Mouse (Mus musculus): ENCODE results near the gene Tigd2. TPM values are rescaled to one million over a fixed set of nuclear protein-coding genes. Genes with fewer than 3 reads are reported as not detected.
"Not testable (repeated sequence)": the region's sequence is repeated elsewhere in the genome, so short reads cannot be mapped to it uniquely, and the experiment has no call there.

Tigd2 gene
- 7.9 and 8.2 TPM in 2 replicates for polyA plus RNA-seq (2015; fragmentation: Nextera tagmentation; extraction: Ambion mirVana)

DNA sequence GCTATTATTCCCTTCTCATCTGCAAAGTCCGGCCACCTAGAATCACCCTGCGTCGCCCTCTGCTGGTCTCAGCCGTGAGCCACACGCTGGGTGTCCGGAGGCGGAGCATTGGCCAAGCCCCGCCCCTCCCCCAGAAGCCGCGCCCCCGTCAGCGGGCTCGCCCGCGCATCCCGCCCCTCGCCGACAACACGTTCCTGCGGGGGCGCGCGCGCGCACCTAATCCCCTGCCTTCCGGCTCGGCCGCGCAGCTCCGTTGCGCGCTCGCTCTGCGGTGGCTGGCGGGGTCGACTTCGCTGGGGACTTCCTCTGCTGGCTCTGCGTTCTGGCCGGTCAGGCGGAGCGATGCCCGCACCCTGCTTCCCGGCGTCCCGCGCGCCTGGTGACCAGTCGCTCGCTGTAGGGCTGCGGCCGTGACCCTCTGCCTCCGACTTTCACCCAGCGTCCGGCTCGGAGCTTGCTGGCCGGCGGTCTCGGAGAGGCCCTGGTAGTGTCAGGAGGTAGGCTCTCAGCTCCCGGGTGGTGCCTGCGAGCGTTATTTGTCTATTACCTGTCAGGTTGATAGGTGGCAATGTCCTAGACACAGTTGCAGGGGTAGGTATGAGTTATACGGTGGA lies at the start of gene Tigd2:
Tigd2 (plus strand) TSS at position 186 of the 614 bp plus-strand sequence.
- Histone ChIP-seq H3K9me3 (no peaks in the 10 kb centered on the region), H3K9ac (replicated peaks) (peak within 1 kb of the TSS; percentile 81), H3K4me3 (peak within 1 kb of the TSS; percentile 91), H3K27me3 (no peaks in the 10 kb centered on the region), H3K36me3 (no peaks in the 10 kb centered on the region), H3K4me1 (peaks cover 9% of the 10 kb centered on the region), H3K4me2 (replicated peaks) (peak within 1 kb of the TSS; percentile 61), H3K27ac (replicated peaks) (peak within 1 kb of the TSS; percentile 70)
- WGBS = under 1% methylated on average over 62 of the region's 62 CpGs
- ATAC-seq (replicated peaks) = peak; percentile 98

DNA sequence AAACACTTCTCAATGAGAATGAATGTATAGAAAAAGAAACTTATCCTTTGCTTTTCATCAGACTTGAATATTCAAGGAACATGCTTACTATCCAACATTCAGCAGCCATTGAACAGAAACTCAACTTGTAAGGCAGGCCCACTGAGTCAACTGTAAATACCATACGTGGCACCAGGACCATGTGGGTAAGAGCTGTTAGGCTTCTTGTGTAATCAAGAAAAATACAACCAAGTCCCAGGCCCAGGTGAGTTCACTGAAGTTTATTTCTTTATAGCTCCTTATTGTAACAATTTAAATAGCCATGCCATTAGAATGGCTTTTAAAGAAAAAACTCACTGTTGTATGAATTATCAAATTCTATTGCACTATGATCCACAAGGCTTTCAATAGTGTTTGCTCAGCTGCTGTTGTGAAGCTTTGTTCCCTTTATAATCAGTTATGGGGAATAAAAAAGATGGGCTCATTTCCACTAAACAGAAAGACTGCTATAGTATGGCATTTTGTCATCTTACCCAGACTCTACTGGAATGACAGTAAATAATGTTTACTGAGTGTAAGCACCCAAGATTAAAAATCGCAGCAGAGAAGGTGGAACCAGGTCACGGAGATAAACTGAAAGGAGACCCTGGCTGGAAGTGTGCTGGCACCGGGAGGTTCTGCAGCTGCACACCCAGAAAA lies 46.7 kb upstream of the Tigd2 start:
- WGBS = 89% methylated on average over 4 of the region's 4 CpGs
- H3K27me3 ChIP-seq = no peaks in the 10 kb centered on the region
- no peaks in the 10 kb centered on the region for H3K9me3 ChIP-seq
- no peak overlapping the region for H3K9ac ChIP-seq (replicated peaks)
- H3K4me1 ChIP-seq = no peaks in the 10 kb centered on the region
- H3K4me2 ChIP-seq (replicated peaks) = no peak overlapping the region
- no peak overlapping the region for H3K4me3 ChIP-seq
- H3K36me3 ChIP-seq = no peaks in the 10 kb centered on the region
- ATAC-seq (replicated peaks) = no peak
- H3K27ac ChIP-seq (replicated peaks) = no peak overlapping the region

DNA sequence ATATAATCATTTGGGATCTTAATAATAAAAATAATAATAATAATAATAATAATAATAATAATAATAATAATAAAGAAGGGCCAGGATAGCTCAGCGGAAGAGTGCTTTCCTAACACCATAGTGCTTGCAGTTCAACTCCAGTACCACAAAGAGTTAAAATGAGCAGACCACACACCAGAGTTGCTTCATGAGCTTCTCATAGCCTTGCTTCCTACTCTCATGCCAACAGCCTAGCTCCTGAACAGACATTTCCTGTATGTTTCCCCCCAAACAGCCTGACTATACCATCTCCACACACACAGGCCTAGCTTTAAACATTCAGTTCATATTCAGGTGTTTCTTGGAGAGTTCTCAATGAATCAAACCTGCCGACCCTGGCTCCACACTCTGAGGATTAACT lies 45.8 kb upstream of the Tigd2 start:
- H3K9ac ChIP-seq (replicated peaks) = no peak overlapping the region
- ATAC-seq (replicated peaks) = no peak
- no peaks in the 10 kb centered on the region for H3K36me3 ChIP-seq
- no peaks in the 10 kb centered on the region for H3K27me3 ChIP-seq
- H3K27ac ChIP-seq (replicated peaks) = no peak overlapping the region
- H3K4me1 ChIP-seq = no peaks in the 10 kb centered on the region
- no peaks in the 10 kb centered on the region for H3K9me3 ChIP-seq
- H3K4me3 ChIP-seq = no peak overlapping the region
- 78% methylated on average over 2 of the region's 2 CpGs for WGBS
- no peak overlapping the region for H3K4me2 ChIP-seq (replicated peaks)

DNA sequence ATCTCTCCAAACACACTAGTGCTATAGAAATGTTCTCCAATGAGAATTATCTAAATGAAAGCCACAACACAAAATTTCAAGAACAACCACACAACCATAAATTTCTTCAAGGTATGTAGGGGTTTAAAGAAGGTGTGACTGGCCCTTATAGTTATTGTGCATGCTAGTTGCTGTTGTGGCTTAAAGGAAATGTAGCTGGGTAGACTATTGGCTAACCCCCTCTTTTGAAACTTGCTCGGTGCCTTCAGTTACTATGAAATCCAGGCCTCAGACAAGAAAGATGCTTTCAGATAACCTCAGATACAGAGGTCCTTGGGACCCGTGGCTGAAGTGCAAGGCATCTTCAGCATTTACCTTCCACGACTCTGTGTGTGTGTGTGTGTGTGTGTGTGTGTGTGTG lies 45.3 kb upstream of the Tigd2 start:
- no peak overlapping the region for H3K4me3 ChIP-seq
- no peaks in the 10 kb centered on the region for H3K27me3 ChIP-seq
- 87% methylated on average over 3 of the region's 3 CpGs for WGBS
- no peak overlapping the region for H3K4me2 ChIP-seq (replicated peaks)
- H3K27ac ChIP-seq (replicated peaks) = no peak overlapping the region
- H3K9me3 ChIP-seq = no peaks in the 10 kb centered on the region
- no peaks in the 10 kb centered on the region for H3K4me1 ChIP-seq
- no peaks in the 10 kb centered on the region for H3K36me3 ChIP-seq
- ATAC-seq (replicated peaks) = no peak
- no peak overlapping the region for H3K9ac ChIP-seq (replicated peaks)

DNA sequence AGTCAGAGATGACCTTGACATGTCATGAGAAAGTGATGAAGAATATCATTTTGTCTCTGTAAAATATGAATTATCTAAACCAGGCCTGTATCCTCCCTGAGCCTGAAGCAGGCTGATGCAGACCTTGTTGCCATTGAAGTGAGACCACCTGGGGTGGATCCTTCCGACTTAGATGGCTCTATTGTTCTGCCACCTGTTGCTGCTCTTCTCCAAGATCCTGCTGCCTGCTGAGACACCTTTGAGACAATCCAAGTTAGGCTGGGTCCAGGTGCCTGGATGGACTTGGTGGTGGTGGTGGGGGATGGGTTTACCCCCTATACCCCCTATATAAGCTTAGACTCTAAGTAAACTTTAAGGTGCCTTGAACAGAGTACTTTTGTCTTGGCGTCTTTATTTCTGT lies 39.7 kb upstream of the Tigd2 start:
- no peaks in the 10 kb centered on the region for H3K4me1 ChIP-seq
- no peak overlapping the region for H3K27ac ChIP-seq (replicated peaks)
- H3K9me3 ChIP-seq = no peaks in the 10 kb centered on the region
- ATAC-seq (replicated peaks) = no peak
- H3K4me3 ChIP-seq = no peak overlapping the region
- H3K36me3 ChIP-seq = no peaks in the 10 kb centered on the region
- WGBS = 22% methylated on average over 2 of the region's 2 CpGs
- no peak overlapping the region for H3K4me2 ChIP-seq (replicated peaks)
- no peaks in the 10 kb centered on the region for H3K27me3 ChIP-seq
- H3K9ac ChIP-seq (replicated peaks) = no peak overlapping the region

DNA sequence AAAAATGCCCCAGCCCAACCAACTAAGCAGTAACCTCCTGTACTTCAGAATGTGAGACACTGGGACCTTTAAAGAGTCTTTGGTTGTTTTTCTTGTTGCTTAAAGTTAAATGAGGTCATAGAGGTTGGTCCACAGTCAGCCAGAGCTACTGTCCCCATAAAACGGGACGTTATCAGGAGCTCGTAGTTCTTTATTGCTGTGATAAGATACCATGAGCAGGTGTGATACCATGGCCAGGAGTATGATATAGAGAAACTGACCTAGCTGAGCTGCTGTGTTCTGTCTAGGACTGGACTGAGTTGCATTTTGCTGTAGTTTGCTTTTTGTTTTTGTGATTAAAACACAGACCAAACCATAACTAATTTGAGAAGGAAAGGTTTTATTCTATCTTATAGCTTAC lies 37.4 kb upstream of the Tigd2 start:
- WGBS = 88% methylated on average over 3 of the region's 3 CpGs
- Histone ChIP-seq H3K36me3 (no peaks in the 10 kb centered on the region), H3K9ac (replicated peaks) (no peak overlapping the region), H3K4me1 (no peaks in the 10 kb centered on the region), H3K27ac (replicated peaks) (no peak overlapping the region), H3K9me3 (no peaks in the 10 kb centered on the region), H3K27me3 (no peaks in the 10 kb centered on the region), H3K4me3 (no peak overlapping the region), H3K4me2 (replicated peaks) (no peak overlapping the region)
- ATAC-seq (replicated peaks) = no peak

DNA sequence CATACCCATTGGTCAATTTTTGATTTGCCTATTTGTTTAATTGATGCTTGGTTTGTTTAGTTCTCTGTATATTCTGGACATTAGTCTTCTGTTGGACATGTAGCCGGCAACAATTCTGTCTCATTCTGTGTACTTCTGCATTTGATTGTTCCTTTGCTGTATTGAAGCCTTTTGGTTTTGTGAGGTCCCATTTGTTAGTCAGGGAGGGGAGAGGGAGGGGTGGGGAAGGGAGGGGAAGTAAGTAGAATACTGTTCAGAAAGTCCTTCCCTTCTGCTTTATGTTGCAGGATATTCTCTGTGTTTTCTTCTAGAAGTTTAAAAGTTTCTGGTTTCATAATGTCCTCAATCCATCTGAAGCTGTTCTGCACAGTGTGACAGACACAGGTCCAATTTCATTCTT lies 34.7 kb upstream of the Tigd2 start:
- Histone ChIP-seq H3K4me2 (replicated peaks) (no peak overlapping the region), H3K9me3 (no peaks in the 10 kb centered on the region), H3K4me3 (no peak overlapping the region), H3K27ac (replicated peaks) (no peak overlapping the region), H3K9ac (replicated peaks) (no peak overlapping the region), H3K27me3 (no peaks in the 10 kb centered on the region), H3K4me1 (no peaks in the 10 kb centered on the region), H3K36me3 (no peaks in the 10 kb centered on the region)
- 40% methylated on average over 1 of the region's 1 CpGs for WGBS
- no peak for ATAC-seq (replicated peaks)

DNA sequence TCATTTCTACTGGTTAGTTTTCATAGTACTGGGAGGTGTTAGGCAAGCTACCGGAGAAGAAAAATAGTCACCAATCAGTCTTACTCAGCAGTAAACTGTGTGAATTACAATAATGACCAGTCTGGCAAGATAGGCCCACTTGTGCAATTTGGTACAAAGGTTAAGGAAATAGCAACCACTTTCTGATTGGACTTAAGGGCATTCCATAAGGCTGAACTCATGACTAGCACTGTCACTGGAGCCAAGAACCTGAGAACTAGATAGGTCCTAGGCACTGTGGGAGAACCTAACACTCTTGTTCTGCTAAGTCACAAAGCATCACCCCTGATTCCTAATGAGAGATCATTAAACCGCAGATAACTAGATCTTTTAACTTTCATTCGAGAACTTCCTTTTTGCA lies 30.6 kb upstream of the Tigd2 start:
- H3K4me2 ChIP-seq (replicated peaks) = no peak overlapping the region
- 93% methylated on average over 3 of the region's 3 CpGs for WGBS
- H3K4me1 ChIP-seq = no peaks in the 10 kb centered on the region
- ATAC-seq (replicated peaks) = no peak
- no peak overlapping the region for H3K27ac ChIP-seq (replicated peaks)
- no peaks in the 10 kb centered on the region for H3K36me3 ChIP-seq
- H3K4me3 ChIP-seq = no peak overlapping the region
- no peak overlapping the region for H3K9ac ChIP-seq (replicated peaks)
- H3K27me3 ChIP-seq = no peaks in the 10 kb centered on the region
- H3K9me3 ChIP-seq = no peaks in the 10 kb centered on the region

DNA sequence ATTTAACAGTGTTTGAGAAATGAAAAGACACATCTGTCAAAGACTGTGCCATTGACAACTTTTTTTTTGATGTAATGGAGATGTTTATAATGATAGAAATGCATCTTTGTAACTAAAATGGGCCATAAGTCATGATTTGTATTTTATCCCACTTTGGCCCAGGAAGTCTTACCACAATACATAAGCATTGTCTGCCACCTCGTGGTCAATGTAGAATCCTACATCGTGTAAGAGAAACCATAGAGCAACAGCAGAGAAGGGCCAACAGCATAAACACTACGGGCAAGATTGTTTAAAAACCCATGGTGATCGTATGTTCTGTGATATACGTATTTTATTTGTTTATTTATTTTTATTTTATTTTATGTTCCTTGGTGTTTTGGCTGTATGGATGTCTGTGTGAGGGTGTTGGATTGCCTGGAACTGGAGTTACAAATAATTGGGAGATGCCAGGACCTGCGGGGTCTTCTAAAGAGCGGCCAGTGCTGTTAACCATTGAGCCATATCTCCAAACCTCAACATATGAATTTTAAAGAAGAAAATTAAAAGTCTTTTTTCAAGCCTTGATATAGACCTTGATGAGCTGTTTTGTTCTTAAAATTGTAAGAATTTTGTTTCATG lies 28.2 kb upstream of the Tigd2 start:
- no peaks in the 10 kb centered on the region for H3K36me3 ChIP-seq
- no peak overlapping the region for H3K27ac ChIP-seq (replicated peaks)
- no peaks in the 10 kb centered on the region for H3K27me3 ChIP-seq
- no peak overlapping the region for H3K9ac ChIP-seq (replicated peaks)
- H3K4me2 ChIP-seq (replicated peaks) = no peak overlapping the region
- H3K4me1 ChIP-seq = no peaks in the 10 kb centered on the region
- no peak overlapping the region for H3K4me3 ChIP-seq
- peak; percentile 91 for ATAC-seq (replicated peaks)
- H3K9me3 ChIP-seq = no peaks in the 10 kb centered on the region
- WGBS = 44% methylated on average over 7 of the region's 7 CpGs

DNA sequence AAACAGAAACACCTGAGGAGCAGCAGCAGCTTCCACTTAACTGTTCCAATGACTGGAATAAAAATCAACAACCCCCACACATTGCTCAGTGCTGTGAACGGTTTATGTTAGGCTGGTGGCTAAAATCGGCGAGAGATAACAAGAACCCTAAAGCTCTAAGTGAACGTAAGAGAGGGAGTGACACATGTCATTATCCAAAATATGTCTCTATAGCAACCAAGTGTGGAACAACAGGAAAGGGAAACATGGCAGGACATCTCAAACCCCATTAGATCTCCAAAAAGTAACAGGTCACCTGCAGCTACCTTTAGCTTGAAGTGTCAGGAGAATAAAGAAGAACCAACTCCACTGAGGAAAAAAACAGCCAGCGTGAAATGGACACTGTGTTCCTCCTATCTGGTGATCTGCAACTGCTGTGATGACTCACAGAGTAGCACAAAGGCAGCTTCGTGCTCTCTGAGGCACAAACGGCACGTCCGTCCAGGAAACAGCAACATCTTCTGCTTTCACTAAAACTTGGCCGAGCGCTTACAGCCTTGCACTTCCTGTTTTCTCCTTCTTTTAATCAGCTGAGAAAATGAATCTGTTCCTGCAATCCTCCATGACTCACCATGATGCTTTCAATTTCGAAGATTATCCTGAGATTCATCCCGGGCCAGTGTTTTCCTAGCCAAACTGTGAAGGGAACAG lies 23.5 kb upstream of the Tigd2 start:
- Histone ChIP-seq H3K36me3 (no peaks in the 10 kb centered on the region), H3K9me3 (no peaks in the 10 kb centered on the region), H3K4me2 (replicated peaks) (no peak overlapping the region), H3K27me3 (no peaks in the 10 kb centered on the region), H3K9ac (replicated peaks) (no peak overlapping the region), H3K4me3 (no peak overlapping the region), H3K4me1 (no peaks in the 10 kb centered on the region), H3K27ac (replicated peaks) (no peak overlapping the region)
- no peak for ATAC-seq (replicated peaks)
- 81% methylated on average over 13 of the region's 13 CpGs for WGBS

DNA sequence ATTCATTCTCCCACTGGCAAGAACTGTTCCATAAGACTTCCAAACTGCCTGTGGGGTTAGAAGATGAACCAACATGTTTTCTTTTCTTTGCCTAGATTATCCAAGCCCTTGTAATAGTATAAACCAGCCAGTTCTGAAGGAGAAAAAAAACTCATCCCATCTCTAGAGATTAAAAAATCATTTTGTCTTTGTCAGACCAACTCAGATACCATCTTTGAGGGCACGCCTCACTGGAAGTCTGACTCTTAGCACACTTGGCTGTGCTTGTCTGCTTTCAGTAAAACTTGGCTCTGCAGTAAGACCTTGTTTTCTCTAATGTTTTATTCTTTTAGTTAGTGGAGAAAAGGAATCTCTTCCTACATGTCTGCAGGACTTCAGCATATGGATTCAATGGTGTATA lies 18.7 kb upstream of the Tigd2 start:
- Histone ChIP-seq H3K9ac (replicated peaks) (no peak overlapping the region), H3K4me2 (replicated peaks) (no peak overlapping the region), H3K4me3 (no peak overlapping the region), H3K27ac (replicated peaks) (no peak overlapping the region), H3K9me3 (no peaks in the 10 kb centered on the region), H3K27me3 (no peaks in the 10 kb centered on the region), H3K36me3 (no peaks in the 10 kb centered on the region), H3K4me1 (no peaks in the 10 kb centered on the region)
- ATAC-seq (replicated peaks) = no peak
- 92% methylated on average over 1 of the region's 1 CpGs for WGBS

DNA sequence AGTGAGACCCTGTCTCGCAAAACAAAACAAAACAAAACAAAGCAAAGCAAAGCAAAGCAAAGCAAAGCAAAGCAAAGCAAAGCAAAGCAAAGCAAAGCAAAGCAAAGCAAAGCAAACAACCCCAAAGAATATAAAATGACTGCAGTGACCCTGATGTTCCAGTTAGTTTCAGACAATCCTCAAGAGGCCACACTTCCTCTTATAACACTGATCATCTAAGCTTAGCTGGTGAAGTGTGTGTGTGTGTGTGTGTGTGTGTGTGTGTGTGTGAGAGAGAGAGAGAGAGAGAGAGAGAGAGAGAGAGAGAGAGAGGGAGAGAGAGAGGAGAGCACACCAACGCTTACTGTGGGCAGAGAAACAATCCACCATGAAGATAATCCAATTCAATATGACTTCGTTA lies 14.2 kb upstream of the Tigd2 start:
- 84% methylated on average over 3 of the region's 3 CpGs for WGBS
- H3K4me3 ChIP-seq; H3K9ac ChIP-seq (replicated peaks); H3K27ac ChIP-seq (replicated peaks); H3K36me3 ChIP-seq; H3K9me3 ChIP-seq; H3K4me2 ChIP-seq (replicated peaks); ATAC-seq (replicated peaks); H3K4me1 ChIP-seq; H3K27me3 ChIP-seq: not testable (repeated sequence)

Data from forebrain, embryonic 15.5 days (tissue).